Mouse (Mus musculus): ENCODE results near the gene Dpy19l1.
A peak's percentile ranks its signal among the peaks of the same experiment; 100 is the strongest.

Dpy19l1 gene

DNA sequence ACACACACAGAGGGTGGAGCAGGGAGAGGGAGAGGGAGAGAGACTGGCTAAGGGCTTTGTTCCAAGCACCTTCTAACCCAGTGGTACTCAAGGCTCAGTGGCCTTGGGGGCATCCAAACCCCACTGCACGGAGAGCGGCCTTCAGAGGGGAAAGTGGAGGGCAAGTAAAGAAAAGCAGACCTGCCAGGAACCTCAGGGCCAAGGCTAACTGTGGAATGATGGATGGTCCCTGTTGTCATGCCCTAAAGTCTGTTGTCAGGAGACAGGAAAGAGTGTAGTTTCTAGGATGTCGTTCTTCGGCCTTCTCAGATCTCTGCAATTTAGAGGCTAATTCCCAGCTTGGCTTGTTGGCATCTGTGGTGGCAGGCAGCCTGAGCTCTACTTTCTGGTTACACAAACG, 32.8 kb downstream of the Dpy19l1 start:
- DNase-seq (ENCODE audit: low spot score), result no peak

DNA sequence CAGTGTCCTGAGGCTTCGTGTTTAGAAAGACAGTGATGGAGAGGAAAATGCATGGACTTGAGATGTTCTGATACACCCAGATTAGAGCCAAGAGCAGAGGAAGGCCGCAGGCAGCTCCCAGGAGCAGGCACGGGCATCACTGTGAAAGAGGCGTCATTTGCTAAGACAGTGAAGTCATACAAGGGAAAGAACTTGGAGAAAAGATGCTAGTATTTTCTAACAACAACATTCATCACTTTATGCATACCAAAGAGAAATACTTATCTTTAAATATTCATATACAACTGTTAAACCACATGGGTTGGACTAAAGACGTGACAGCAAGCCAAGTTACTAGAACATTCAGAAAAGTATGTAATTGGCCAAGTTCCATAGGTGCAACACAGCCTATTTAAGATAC, 35.8 kb downstream of the Dpy19l1 start:
- no peak for DNase-seq (ENCODE audit: low spot score)

DNA sequence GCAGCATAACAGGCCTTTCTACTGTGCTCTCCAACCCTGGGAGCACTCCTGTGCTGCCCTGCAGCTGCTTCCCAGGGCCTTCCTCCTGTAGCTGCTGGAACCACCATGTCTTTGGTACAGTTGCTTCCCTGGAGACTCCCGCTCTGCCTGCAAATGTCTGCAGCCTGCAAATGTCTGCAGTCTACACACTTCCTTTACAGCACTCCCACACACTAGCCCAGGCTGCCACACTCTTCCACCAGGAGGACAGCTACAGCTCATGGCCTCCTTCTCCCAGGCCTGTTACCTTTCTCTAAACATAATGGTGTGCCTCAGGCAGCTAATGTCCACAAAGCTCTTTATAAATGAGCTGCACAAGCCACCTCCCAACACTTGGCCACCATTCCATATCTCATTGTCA, 36.3 kb downstream of the Dpy19l1 start:
- DNase-seq (ENCODE audit: low spot score), result no peak

DNA sequence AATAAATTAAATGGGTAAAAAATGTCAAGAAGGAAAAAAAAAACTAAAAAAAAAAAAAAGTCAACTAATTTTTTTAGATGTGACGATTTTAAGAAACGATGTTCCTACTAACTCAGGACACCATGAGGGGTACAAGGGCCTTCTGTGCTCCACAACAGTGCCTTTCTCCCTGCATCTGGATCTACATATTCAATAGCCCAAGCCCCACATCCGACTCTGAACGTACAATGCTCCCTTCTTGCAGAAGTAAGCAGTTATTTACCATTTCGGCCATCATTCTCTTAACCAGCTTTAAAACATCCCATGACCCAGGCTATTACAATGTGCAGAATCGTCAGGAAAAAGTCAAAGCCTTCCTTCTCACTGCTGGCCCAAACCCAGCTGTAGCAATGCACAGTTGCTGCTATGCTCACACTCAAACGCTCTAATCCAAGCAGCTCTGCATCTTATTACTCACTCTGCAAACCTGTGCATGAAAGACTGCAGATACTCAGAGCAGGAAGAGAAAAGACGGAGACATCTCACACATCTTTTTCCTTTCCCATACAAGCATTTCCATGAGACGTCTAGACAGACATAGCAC, 41.5 kb downstream of the Dpy19l1 start:
- no peak for DNase-seq (ENCODE audit: low spot score)

DNA sequence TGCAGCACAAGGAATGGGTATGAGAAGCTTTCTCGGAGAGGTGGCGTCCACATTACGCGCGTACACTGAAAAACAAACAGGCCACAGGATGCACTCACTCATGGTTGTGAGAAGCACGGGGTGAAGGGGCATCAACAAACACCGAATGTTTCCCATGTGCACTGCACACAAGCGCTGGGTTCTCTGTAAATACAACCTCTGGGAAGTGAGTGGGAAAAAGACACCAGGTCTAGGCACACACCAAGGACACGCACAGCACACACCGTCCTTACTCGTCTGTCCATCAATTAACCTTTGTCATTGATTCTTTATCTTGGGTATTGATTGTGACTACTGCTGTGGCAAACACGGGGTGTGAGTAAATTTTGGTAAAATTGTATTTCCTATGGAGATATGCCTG, 49.1 kb downstream of the Dpy19l1 start:
- DNase-seq (ENCODE audit: low spot score), result no peak

DNA sequence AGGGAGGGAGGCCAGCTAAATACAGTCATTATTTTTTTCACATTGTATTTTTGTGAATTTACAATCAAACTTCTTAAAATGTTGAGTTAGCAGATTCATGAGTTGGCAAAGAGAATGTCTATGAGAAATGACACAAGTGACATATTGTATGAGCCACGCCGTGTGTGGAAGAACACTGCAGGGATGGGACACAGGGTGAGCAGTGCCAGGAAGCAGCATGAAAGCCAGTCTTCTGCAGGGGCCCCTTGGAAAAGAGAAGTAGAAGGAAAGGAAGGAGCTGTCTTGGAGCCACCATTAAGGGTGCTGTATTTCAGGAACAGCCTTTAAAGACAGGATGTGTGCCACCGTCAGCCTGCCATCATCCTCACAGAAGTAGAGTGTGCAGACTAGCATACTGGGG, 52.0 kb downstream of the Dpy19l1 start:
- no peak for DNase-seq (ENCODE audit: low spot score)

DNA sequence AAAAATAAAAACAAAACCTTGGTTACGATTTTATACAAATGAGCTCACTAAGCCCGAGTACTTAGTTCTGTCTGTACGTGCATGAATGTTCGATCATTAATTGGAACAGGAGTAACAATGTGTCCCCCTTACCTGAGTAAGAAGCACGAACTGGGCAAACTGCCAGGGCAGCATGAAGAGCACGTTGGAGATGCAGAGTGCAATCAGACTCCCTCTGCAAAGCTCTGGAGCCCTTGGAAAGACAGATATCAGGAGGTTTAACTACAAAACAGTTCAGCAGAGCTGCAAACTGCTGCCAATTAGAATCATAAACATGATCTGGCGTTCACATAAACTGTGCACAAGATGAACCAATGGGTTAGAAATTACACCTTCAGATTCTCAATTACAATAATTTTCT, 52.4 kb downstream of the Dpy19l1 start:
- no peak for DNase-seq (ENCODE audit: low spot score)

DNA sequence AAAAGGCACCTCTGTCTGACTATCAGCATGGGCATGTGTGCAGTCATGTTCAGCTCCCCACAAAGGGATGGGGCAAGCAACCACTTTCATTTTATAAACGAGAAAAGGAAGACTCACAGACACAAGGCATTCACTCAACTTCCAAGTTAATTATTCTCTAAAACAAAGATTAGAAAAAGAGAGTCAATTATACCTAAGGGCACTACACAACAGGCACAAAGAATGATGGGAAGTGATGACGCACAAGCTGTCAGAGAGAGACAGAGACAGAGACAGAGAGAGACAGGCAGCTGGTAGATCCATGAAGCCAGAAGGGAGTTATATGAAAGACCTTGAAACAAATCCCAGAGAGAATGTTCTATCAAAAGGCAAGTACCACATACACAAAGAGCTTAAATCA, 68.0 kb downstream of the Dpy19l1 start:
- no peak for DNase-seq (ENCODE audit: low spot score)

DNA sequence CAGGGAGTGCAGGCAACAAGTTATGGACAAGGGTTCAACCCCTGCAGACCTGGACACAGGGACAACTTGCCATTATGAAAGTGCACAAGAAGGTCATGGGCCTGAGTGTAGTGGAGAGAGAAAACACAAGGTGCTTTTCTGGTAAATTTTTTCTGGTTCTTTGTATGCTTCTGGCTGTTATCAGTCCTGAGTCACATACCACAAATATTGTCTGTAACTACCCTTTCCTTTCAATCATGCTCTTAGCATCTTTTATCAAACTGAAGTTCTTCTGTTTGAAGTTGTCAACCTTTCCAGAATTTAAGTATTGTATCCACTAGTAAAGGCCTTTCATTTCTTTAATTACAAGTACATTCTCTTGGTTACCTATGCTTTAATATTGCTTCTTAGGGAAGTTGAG, 73.2 kb downstream of the Dpy19l1 start:
- no peak for DNase-seq (ENCODE audit: low spot score)

DNA sequence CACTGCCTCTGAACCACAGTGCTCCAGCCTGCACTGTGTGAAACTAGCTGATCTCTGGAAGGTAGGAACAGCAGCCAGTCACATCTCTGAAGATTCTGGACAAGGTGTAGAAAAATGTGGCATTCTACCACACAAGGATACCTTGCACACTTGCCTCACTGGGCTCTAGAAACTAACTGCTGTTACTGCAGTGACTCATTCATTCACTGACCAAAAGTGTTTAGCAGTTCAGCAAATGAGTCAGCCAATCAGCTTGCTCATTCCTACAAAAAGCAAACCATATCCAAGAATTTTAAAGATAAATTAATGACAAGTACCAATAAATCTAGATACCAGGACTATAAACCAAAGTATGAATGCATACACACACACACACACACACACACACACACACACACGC, 77.3 kb downstream of the Dpy19l1 start:
- DNase-seq (ENCODE audit: low spot score), result no peak

DNA sequence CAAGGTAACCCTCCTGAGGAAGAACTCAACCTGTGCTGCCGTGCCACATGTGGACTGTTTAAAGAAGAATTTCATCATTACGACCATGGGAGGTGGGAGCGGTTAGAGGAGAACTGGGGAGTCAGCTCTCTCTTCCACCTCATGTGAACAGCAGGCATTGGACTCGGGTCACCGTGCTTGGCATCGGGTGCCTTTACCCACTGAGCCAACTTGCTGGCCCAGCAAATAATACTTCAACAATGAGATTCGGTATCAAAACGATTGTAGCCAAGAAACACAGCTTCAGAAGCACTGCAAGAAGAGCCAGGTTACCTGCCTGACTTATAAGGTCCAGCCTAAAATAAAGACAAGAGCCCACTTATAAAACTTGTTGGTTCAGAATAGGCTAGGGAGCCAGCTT, 79.7 kb downstream of the Dpy19l1 start:
- no peak for DNase-seq (ENCODE audit: low spot score)

DNA sequence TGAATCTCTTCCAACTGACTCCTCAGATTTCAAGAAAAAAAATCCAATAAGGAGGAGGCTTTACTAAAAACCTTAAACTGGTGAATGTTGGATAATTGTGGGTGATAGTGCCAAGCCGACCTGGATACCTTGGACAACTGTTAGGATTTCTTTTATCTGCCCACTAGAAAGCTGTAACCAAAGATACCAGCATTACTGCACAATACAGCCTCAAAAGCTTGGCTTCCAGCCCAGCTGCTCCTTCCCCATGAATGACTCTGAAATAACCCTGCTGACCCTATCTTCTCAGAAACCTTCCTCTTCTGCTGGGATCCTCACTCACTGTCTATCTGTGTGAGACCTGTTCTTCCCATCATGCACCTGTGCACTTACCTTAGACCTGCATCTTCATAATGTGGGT, 81.1 kb downstream of the Dpy19l1 start:
- no peak for DNase-seq (ENCODE audit: low spot score)

DNA sequence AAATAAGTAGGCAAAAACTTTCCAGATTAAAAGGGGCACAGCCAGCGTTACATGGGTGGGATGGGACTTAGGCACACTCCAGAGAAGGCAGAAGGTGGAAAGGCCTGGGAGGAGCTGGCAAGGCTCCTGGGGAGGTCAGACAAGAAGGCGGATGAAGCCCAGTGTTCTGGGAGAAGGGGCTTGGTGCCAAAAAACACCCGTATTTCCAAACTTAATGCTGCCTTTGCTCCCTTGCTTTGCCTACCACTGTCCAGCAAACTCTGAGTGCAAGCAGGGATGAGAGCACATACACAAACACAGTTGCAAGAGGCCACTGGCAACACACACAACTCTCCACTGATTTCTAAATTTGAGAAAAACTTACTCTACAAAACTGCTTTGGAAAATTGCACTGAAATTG, 81.7 kb downstream of the Dpy19l1 start:
- no peak for DNase-seq (ENCODE audit: low spot score)

DNA sequence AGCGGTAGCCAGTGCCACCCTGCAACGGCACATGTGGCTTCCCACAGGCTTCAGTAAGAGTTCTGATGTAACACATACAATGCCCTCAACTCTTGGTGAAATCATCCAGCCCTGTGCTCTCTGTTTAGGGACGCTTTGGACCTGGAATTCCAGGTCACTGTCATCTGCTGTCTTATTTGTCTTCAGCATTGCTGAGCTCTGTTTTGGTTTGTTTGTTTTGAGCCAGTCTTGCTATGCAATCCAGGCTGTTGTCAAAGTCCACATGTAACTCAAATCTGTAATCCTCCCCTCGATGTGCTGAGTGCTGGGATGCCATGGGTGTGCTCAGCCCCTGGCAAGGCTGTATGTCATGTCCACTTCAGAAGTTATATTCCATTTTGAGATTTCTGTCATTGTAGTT, 82.8 kb downstream of the Dpy19l1 start:
- DNase-seq (ENCODE audit: low spot score), result no peak

DNA sequence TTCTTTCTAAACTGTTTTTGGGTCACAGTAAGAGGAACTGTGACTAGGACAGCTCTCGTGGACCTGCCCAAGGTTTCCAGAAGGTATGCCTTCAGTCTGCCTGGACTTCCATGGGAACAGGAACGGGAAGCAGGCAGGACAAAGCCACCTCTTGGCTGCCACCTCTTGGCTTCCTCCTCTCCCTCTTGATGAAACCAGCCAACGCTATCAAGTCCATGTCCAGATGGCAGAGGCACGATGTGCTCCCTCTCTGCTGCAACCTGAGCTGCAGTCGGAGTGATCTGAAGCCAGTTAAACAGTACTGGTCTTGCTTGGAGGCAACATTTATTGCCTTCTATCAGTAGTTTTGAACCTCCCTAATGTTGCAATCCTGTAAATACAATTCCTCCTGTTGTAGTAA, 84.7 kb downstream of the Dpy19l1 start:
- DNase-seq (ENCODE audit: low spot score), result no peak

DNA sequence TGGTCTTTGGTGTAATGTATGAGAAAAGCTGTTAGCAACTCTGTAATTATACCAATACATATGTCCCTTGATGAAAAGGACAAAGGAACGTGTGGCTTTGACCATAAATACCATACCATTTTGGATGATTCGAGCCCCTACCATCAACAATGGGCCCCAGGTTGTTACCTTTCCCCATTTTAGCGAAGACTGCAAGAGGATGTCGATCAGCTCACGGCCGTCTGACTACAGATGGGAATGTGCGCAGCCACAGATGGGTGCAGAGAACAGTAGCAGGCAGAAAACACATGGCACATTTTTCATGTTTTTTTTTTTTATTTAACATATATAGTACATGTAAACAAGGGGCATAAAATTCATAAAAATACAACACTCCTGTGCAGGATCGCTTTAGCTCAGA, 91.5 kb downstream of the Dpy19l1 start:
- DNase-seq (ENCODE audit: low spot score), result no peak

DNA sequence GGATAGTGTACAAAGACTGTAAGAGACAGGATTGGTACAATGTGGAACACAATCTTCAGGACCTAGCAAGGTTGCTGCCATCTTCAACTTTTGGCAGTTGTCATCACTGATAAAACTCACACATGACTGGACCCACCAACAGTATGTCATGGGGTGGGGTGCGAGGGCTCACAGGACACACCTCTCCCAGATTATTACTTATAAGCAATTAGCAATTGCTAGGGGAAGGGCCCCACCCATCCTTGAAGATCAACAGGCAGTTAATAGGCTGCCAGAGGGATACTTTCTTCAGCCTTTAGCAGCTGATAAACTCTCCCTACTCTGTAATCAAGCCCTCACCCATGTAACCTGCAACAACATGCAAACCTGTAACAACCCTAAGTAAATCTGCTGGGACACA, 92.5 kb downstream of the Dpy19l1 start:
- no peak for DNase-seq (ENCODE audit: low spot score)

DNA sequence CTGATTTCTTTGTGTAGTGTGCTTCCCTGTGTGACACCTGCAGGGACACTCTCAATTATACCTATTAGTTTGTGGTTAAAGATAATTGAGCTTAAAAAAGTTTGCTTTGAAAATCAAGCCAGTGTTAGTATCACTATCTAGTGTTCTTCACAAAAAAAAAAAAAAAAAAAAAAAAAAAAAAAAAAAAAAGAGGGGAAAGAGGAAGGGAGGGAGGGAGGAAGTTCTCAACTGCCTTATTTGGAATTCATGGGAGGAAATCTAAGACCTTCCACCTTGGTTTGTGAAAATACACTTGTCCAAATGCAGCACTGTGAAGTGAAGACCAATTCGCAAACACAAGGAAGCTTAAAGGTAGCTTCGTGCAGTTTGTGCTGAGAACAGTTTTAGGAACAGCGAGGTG, 94.9 kb downstream of the Dpy19l1 start:
- DNase-seq (ENCODE audit: low spot score), result no peak

DNA sequence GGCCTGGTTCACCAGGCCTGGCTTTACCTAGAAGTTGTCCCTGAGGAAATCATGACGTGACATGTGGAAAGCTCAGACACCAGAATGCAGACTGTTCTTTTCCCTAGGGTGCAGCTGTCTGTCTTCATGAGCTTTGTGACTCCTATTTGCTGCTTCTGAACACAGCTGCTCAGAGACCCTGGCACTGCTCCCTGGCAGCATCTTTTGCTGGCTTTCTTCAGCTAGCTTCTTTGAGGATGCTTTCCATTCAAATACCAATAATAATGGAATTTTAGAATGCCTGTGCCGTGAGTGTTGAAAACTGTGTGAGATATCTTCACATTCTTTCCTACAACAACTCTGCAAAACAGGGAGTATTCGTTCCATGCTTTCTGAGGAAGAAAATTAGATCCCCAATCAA, 108.8 kb downstream of the Dpy19l1 start:
- peak; percentile 32 for DNase-seq (ENCODE audit: low spot score)

DNA sequence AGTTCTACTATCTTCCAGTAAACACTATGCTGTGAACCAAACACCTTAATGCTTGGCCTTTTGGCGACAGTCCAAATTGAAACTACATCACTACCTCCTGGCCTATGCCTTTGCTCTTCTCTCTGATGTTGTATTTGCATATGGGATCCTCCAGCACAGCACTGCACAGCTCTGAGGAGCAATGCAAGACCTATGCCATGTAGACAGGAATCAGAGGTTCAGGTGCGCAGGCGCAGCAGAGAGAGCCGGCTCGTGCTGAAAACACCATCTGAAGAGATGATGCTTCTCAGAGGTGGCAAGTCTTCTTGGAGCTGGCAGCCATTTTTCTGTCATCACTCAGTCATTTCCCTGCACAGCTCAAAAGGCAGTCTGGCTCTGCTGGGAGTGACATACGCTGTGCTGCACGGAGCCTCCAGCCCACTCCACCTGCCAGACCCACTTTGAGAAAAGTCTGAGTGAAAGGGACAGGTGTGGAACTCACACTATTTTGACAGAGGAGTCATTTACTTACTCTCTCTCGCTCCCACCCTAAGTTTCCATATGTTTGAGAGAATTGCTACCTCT, 112.1 kb downstream of the Dpy19l1 start:
- DNase-seq (ENCODE audit: low spot score), result no peak

DNA sequence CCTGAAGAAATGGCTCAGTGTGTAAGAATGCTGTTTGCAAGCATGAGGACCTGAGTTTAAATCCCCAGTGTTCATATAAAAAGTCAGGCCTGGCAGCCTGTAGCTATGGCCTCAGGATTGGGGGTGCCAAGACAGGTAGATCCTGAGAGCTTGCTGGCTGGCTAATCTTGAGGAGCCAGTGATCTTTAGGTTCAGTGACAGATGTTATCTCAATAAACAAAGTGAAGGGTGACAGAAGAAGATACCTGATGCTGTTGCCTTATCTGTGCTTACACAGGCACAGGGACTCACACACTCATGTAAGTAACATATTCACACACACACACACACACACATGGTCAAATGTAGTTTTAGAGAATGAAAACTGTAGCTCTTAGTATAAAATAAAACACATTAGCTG, 115.7 kb downstream of the Dpy19l1 start:
- DNase-seq (ENCODE audit: low spot score), result no peak

DNA sequence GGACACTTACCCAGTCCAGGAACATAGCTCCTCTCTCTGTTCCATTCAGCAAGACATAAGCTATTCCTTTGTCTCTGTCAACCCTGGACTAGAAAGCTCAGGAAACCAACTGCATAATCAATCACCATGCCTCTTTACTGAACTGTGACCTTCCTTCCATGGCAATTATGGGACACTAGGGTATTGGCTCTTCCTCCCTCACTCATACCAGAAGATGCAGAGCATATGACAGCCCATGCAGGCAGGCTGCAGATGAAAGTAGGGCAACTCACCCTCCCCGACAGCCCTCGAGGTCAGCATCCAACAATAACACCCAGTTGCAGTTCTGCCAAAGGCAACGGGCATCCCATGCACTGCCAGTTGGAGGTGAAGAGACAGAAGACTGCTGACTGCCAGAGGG, 123.6 kb downstream of the Dpy19l1 start:
- peak; percentile 18 for DNase-seq (ENCODE audit: low spot score)

DNA sequence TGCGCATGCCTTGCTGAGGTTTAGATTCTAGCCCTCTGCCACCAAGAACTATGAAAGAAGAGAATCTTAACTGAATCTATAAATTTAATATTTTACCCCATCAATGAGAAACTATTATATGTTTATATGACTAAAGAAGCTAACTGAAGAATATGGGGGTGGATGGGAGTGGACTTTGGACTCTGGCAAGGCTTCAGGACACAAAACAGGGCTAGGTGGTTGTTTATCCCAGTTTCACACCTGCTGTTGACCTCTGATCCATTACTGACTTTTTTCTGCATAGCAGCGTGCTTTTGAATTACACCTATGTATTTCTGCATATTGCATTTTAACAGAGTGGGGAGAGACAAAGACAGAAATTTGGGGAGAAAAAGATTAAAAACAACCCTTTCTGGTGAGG, 124.1 kb downstream of the Dpy19l1 start:
- no peak for DNase-seq (ENCODE audit: low spot score)
